Mouse (Mus musculus): Measurements from ENCODE around the gene Sh3d19. TPM values are rescaled to one million over a fixed set of nuclear protein-coding genes. Genes with fewer than 3 reads are reported as not detected.

Sh3d19 gene
- polyA plus RNA-seq, 1 experiment from 2014 or later: 4.6 TPM

GRCm38 (mm10) chr3:85991802-85992156 lies 20.9 kb downstream of the Sh3d19 start:
- Histone ChIP-seq H3K27ac (ENCODE audit: low read depth, low read length) (no peak overlapping the region), H3K27me3 (replicated peaks; ENCODE audit: control insufficient read depth, insufficient read depth, low read length) (no peaks in the 10 kb centered on the region), H3K9me3 (replicated peaks; ENCODE audit: control insufficient read depth, low read length) (no peaks in the 10 kb centered on the region), H3K4me3 (ENCODE audit: low read depth, low read length) (no peak overlapping the region), H3K4me2 (ENCODE audit: low read length) (no peak overlapping the region), H3K36me3 (ENCODE audit: control insufficient read depth, insufficient read depth, low read length) (no peaks in the 10 kb centered on the region), H3K4me1 (ENCODE audit: control insufficient read depth, insufficient read depth, low read length) (no peaks in the 10 kb centered on the region), H3K9ac (ENCODE audit: low read length) (no peak overlapping the region)
- DNase-seq (ENCODE audit: low spot score) (no peak), ATAC-seq (no peak)
- WGBS: 64% methylated on average over 5 of the region's 5 CpGs

- Histone ChIP-seq H3K27ac (ENCODE audit: low read depth, low read length) (no peak overlapping the region), H3K27me3 (replicated peaks; ENCODE audit: control insufficient read depth, insufficient read depth, low read length) (no peaks in the 10 kb centered on the region), H3K4me3 (ENCODE audit: low read depth, low read length) (no peak overlapping the region), H3K4me1 (ENCODE audit: control insufficient read depth, insufficient read depth, low read length) (no peaks in the 10 kb centered on the region), H3K4me2 (ENCODE audit: low read length) (no peak overlapping the region), H3K36me3 (ENCODE audit: control insufficient read depth, insufficient read depth, low read length) (no peaks in the 10 kb centered on the region), H3K9me3 (replicated peaks; ENCODE audit: control insufficient read depth, low read length) (no peaks in the 10 kb centered on the region), H3K9ac (ENCODE audit: low read length) (no peak overlapping the region)
- no peak for ATAC-seq
- no peak for DNase-seq (ENCODE audit: low spot score)
- 79% methylated on average over 11 of the region's 11 CpGs for WGBS
These were observed 22.8 kb downstream of the Sh3d19 start for GRCm38 (mm10) chr3:85993744-85994143.

- Histone ChIP-seq H3K27me3 (replicated peaks; ENCODE audit: control insufficient read depth, insufficient read depth, low read length) (no peaks in the 10 kb centered on the region), H3K27ac (ENCODE audit: low read depth, low read length) (no peak overlapping the region), H3K4me1 (ENCODE audit: control insufficient read depth, insufficient read depth, low read length) (no peaks in the 10 kb centered on the region), H3K4me2 (ENCODE audit: low read length) (no peak overlapping the region), H3K36me3 (ENCODE audit: control insufficient read depth, insufficient read depth, low read length) (no peaks in the 10 kb centered on the region), H3K4me3 (ENCODE audit: low read depth, low read length) (no peak overlapping the region), H3K9ac (ENCODE audit: low read length) (no peak overlapping the region), H3K9me3 (replicated peaks; ENCODE audit: control insufficient read depth, low read length) (no peaks in the 10 kb centered on the region)
- 84% methylated on average over 4 of the region's 4 CpGs for WGBS
- ATAC-seq: no peak
- DNase-seq (ENCODE audit: low spot score): no peak
These were observed 23.7 kb downstream of the Sh3d19 start for GRCm38 (mm10) chr3:85994645-85995044.

GRCm38 (mm10) chr3:86001271-86001670 lies 30.4 kb downstream of the Sh3d19 start:
- H3K4me2 ChIP-seq (ENCODE audit: low read length): no peak overlapping the region
- H3K9me3 ChIP-seq (replicated peaks; ENCODE audit: control insufficient read depth, low read length): no peaks in the 10 kb centered on the region
- no peak overlapping the region for H3K9ac ChIP-seq (ENCODE audit: low read length)
- no peaks in the 10 kb centered on the region for H3K4me1 ChIP-seq (ENCODE audit: control insufficient read depth, insufficient read depth, low read length)
- 93% methylated on average over 3 of the region's 3 CpGs for WGBS
- no peaks in the 10 kb centered on the region for H3K36me3 ChIP-seq (ENCODE audit: control insufficient read depth, insufficient read depth, low read length)
- ATAC-seq (no peak), DNase-seq (ENCODE audit: low spot score) (no peak)
- H3K4me3 ChIP-seq (ENCODE audit: low read depth, low read length): no peak overlapping the region
- H3K27me3 ChIP-seq (replicated peaks; ENCODE audit: control insufficient read depth, insufficient read depth, low read length): no peaks in the 10 kb centered on the region
- no peak overlapping the region for H3K27ac ChIP-seq (ENCODE audit: low read depth, low read length)

- Histone ChIP-seq H3K4me2 (ENCODE audit: low read length) (no peak within 1 kb of the TSS), H3K4me1 (ENCODE audit: control insufficient read depth, insufficient read depth, low read length) (no peaks in the 10 kb centered on the region), H3K36me3 (ENCODE audit: control insufficient read depth, insufficient read depth, low read length) (no peaks in the 10 kb centered on the region), H3K9me3 (replicated peaks; ENCODE audit: control insufficient read depth, low read length) (no peaks in the 10 kb centered on the region), H3K4me3 (ENCODE audit: low read depth, low read length) (no peak within 1 kb of the TSS), H3K27ac (ENCODE audit: low read depth, low read length) (no peak within 1 kb of the TSS), H3K27me3 (replicated peaks; ENCODE audit: control insufficient read depth, insufficient read depth, low read length) (no peaks in the 10 kb centered on the region), H3K9ac (ENCODE audit: low read length) (no peak within 1 kb of the TSS)
- WGBS: 82% methylated on average over 17 of the region's 17 CpGs
- ATAC-seq (no peak), DNase-seq (ENCODE audit: low spot score) (no peak)
These were observed 31.5 kb downstream of the Sh3d19 start, which contains the start of gene Prss48 for GRCm38 (mm10) chr3:86002423-86002822. Prss48 (minus strand) TSS chr3:86002491.

GRCm38 (mm10) chr3:86002940-86003339 lies 32.0 kb downstream of the Sh3d19 start:
- Histone ChIP-seq H3K4me1 (ENCODE audit: control insufficient read depth, insufficient read depth, low read length) (no peaks in the 10 kb centered on the region), H3K27me3 (replicated peaks; ENCODE audit: control insufficient read depth, insufficient read depth, low read length) (no peaks in the 10 kb centered on the region), H3K9ac (ENCODE audit: low read length) (no peak overlapping the region), H3K9me3 (replicated peaks; ENCODE audit: control insufficient read depth, low read length) (no peaks in the 10 kb centered on the region), H3K36me3 (ENCODE audit: control insufficient read depth, insufficient read depth, low read length) (no peaks in the 10 kb centered on the region), H3K4me2 (ENCODE audit: low read length) (no peak overlapping the region), H3K27ac (ENCODE audit: low read depth, low read length) (no peak overlapping the region), H3K4me3 (ENCODE audit: low read depth, low read length) (no peak overlapping the region)
- ATAC-seq (no peak), DNase-seq (ENCODE audit: low spot score) (no peak)
- WGBS: 89% methylated on average over 5 of the region's 5 CpGs

GRCm38 (mm10) chr3:86004751-86005150 lies 33.8 kb downstream of the Sh3d19 start:
- Histone ChIP-seq H3K4me1 (ENCODE audit: control insufficient read depth, insufficient read depth, low read length) (no peaks in the 10 kb centered on the region), H3K36me3 (ENCODE audit: control insufficient read depth, insufficient read depth, low read length) (no peaks in the 10 kb centered on the region), H3K4me3 (ENCODE audit: low read depth, low read length) (no peak overlapping the region), H3K27ac (ENCODE audit: low read depth, low read length) (no peak overlapping the region), H3K27me3 (replicated peaks; ENCODE audit: control insufficient read depth, insufficient read depth, low read length) (no peaks in the 10 kb centered on the region), H3K9me3 (replicated peaks; ENCODE audit: control insufficient read depth, low read length) (no peaks in the 10 kb centered on the region), H3K4me2 (ENCODE audit: low read length) (no peak overlapping the region), H3K9ac (ENCODE audit: low read length) (no peak overlapping the region)
- ATAC-seq (no peak), DNase-seq (ENCODE audit: low spot score) (no peak)
- 91% methylated on average over 10 of the region's 10 CpGs for WGBS

- Histone ChIP-seq H3K9ac (ENCODE audit: low read length) (no peak overlapping the region), H3K4me3 (ENCODE audit: low read depth, low read length) (no peak overlapping the region), H3K9me3 (replicated peaks; ENCODE audit: control insufficient read depth, low read length) (no peaks in the 10 kb centered on the region), H3K4me1 (ENCODE audit: control insufficient read depth, insufficient read depth, low read length) (no peaks in the 10 kb centered on the region), H3K27ac (ENCODE audit: low read depth, low read length) (no peak overlapping the region), H3K36me3 (ENCODE audit: control insufficient read depth, insufficient read depth, low read length) (no peaks in the 10 kb centered on the region), H3K27me3 (replicated peaks; ENCODE audit: control insufficient read depth, insufficient read depth, low read length) (no peaks in the 10 kb centered on the region), H3K4me2 (ENCODE audit: low read length) (no peak overlapping the region)
- no peak for ATAC-seq
- DNase-seq (ENCODE audit: low spot score): no peak
- 71% methylated on average over 3 of the region's 3 CpGs for WGBS
These were observed 39.7 kb downstream of the Sh3d19 start for GRCm38 (mm10) chr3:86010618-86011017.

- Histone ChIP-seq H3K36me3 (ENCODE audit: control insufficient read depth, insufficient read depth, low read length) (no peaks in the 10 kb centered on the region), H3K9me3 (replicated peaks; ENCODE audit: control insufficient read depth, low read length) (no peaks in the 10 kb centered on the region), H3K27me3 (replicated peaks; ENCODE audit: control insufficient read depth, insufficient read depth, low read length) (no peaks in the 10 kb centered on the region), H3K27ac (ENCODE audit: low read depth, low read length) (no peak overlapping the region), H3K4me3 (ENCODE audit: low read depth, low read length) (no peak overlapping the region), H3K9ac (ENCODE audit: low read length) (no peak overlapping the region), H3K4me1 (ENCODE audit: control insufficient read depth, insufficient read depth, low read length) (no peaks in the 10 kb centered on the region), H3K4me2 (ENCODE audit: low read length) (no peak overlapping the region)
- DNase-seq (ENCODE audit: low spot score): no peak
- no peak for ATAC-seq
- WGBS: 90% methylated on average over 6 of the region's 6 CpGs
These were observed 40.5 kb downstream of the Sh3d19 start for GRCm38 (mm10) chr3:86011373-86011772.

Data from forebrain, embryonic 14.5 days (tissue).